Mouse (Mus musculus): ENCODE results near the gene Gm20498. TPM values are rescaled to one million over a fixed set of nuclear protein-coding genes. Genes with fewer than 3 reads are reported as not detected.
"Not testable (repeated sequence)": the region's sequence is repeated elsewhere in the genome, so short reads cannot be mapped to it uniquely, and the experiment has no call there.

Gm20498 gene
- polyA plus RNA-seq, 1 experiment from 2014 or later = 28.6 TPM

DNA sequence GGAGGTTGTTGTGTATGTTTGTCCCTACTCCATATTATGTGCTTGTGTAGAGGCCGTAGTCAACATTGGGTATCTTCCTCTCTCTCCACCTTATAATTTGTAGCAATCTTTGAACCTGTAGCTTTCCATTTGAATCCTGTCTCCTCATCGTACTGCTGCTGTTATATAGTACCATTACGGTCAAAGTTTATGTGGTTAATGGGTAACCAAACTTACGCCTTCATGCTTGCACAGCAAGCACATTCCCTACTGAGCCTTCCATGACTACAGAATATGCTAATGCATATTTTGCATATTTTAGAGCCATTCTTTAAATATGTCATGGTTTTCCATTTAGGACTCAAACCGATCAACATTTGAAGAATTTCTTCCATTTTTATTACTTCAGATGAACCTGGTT lies 42.2 kb downstream of the Gm20498 start:
- no peaks in the 10 kb centered on the region for H3K27me3 ChIP-seq (ENCODE audit: control insufficient read depth, insufficient read depth, low read length)
- no peak overlapping the region for H3K27ac ChIP-seq (ENCODE audit: low read length)
- no peak overlapping the region for H3K4me3 ChIP-seq (ENCODE audit: low read length)
- no peak overlapping the region for H3K9ac ChIP-seq (ENCODE audit: low read length)
- no peak overlapping the region for H3K4me2 ChIP-seq (ENCODE audit: low read depth, low read length)
- H3K9me3 ChIP-seq (replicated peaks; ENCODE audit: control insufficient read depth, low read length) = no peaks in the 10 kb centered on the region
- no peaks in the 10 kb centered on the region for H3K4me1 ChIP-seq (ENCODE audit: control insufficient read depth, insufficient read depth, low read length)
- no peaks in the 10 kb centered on the region for H3K36me3 ChIP-seq (ENCODE audit: control insufficient read depth, insufficient read depth)
- ATAC-seq (replicated peaks; ENCODE audit: extremely low read depth, insufficient read depth, low FRiP score) = no peak
- 96% methylated on average over 5 of the region's 5 CpGs for WGBS

DNA sequence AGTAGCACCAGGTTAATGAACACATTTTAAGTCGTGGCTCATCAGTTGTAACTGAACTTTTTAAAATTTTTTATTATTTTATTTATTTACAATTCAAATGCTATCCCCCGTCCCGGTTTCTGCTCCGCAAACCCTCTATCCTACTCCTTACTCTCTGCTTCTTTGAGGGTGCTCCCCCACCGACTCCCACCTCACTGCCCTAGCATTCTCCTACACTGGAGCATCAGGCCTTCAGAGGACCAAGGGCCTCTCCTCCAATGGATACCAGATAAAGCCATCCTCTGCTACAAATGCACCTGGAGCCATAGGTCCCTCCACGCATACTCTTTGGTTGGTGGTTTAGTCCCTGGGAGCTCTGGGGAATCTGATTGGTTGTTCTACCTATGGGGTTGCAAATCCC lies 47.4 kb downstream of the Gm20498 start:
- WGBS = 40% methylated on average over 6 of the region's 6 CpGs
- Histone ChIP-seq H3K36me3 (ENCODE audit: control insufficient read depth, insufficient read depth) (0 out of 2 replicates have a peak, but pooled peaks cover 2% of the 10 kb centered on the region), H3K4me2 (ENCODE audit: low read depth, low read length) (peak overlapping the region; percentile 82), H3K27ac (ENCODE audit: low read length) (peak overlapping the region; percentile 97; the same call in 1 of the 2 replicates), H3K9ac (ENCODE audit: low read length) (peak overlapping the region; percentile 83), H3K4me3 (ENCODE audit: low read length) (peak overlapping the region; percentile 87), H3K4me1 (ENCODE audit: control insufficient read depth, insufficient read depth, low read length) (no peaks in the 10 kb centered on the region), H3K27me3 (ENCODE audit: control insufficient read depth, insufficient read depth, low read length) (no peaks in the 10 kb centered on the region), H3K9me3 (replicated peaks; ENCODE audit: control insufficient read depth, low read length) (no peaks in the 10 kb centered on the region)
- no peak for ATAC-seq (replicated peaks; ENCODE audit: extremely low read depth, insufficient read depth, low FRiP score)

DNA sequence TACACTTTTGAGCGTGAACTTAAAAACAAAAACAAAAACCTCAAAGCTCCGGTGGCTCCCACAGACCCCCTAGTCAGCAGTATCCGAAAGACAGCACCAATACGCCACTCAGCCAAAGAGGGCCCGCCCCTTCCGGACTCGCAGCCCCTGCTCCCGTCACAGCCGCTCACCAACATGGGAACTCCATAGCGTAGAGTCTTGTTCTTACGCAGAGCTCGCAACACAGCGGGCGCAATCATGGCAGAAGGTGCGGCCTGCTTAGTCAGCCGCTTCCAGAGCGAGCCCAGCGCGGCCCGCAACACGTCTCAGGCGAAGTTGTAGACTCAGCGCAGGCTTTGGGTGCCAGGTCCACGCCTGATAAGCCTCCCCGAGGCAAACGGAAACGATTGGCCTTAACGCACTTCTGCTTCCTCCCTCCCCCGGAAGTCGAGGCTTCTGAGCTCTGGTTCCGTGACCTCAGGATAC lies 47.9 kb downstream of the Gm20498 start, which contains the start of gene Cox16:
Gene Cox16 (minus strand): TSS at position 401 of the 465 bp plus-strand sequence.
- Histone ChIP-seq H3K27me3 (ENCODE audit: control insufficient read depth, insufficient read depth, low read length) (no peaks in the 10 kb centered on the region), H3K4me1 (ENCODE audit: control insufficient read depth, insufficient read depth, low read length) (no peaks in the 10 kb centered on the region), H3K9ac (ENCODE audit: low read length) (peak within 1 kb of the TSS; percentile 83), H3K4me2 (ENCODE audit: low read depth, low read length) (peak within 1 kb of the TSS; percentile 82), H3K36me3 (ENCODE audit: control insufficient read depth, insufficient read depth) (0 out of 2 replicates have a peak, but pooled peaks cover 2% of the 10 kb centered on the region), H3K27ac (ENCODE audit: low read length) (peak within 1 kb of the TSS; percentile 97), H3K9me3 (replicated peaks; ENCODE audit: control insufficient read depth, low read length) (no peaks in the 10 kb centered on the region), H3K4me3 (ENCODE audit: low read length) (peak within 1 kb of the TSS; percentile 87)
- whole genome bisulfite sequencing = under 1% methylated on average over 31 of the region's 31 CpGs
- peak; percentile 96 for ATAC-seq (replicated peaks; ENCODE audit: extremely low read depth, insufficient read depth, low FRiP score)

DNA sequence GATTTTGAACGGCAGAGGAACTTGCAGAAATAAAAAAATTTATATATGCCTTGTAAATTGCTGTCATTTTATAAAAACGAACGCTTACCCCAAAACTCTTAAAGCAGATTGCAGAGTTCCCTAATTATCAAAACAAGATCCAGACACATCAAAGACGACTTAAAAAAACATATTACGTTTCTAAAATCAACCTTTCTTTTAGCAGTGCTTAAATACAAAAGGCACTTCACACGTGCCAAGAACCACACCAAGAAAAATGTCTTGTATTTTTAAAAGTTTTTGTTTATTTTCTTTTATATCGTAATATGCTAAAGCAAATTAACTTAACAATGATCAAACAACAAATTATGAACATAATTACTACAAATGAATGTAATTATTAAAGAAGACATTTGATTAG lies 48.5 kb downstream of the Gm20498 start:
- no peak for ATAC-seq (replicated peaks; ENCODE audit: extremely low read depth, insufficient read depth, low FRiP score)
- Histone ChIP-seq H3K27ac (ENCODE audit: low read length) (peak overlapping the region; percentile 97), H3K9me3 (replicated peaks; ENCODE audit: control insufficient read depth, low read length) (no peaks in the 10 kb centered on the region), H3K4me3 (ENCODE audit: low read length) (peak overlapping the region; percentile 87), H3K36me3 (ENCODE audit: control insufficient read depth, insufficient read depth) (0 out of 2 replicates have a peak, but pooled peaks cover 2% of the 10 kb centered on the region), H3K27me3 (ENCODE audit: control insufficient read depth, insufficient read depth, low read length) (no peaks in the 10 kb centered on the region), H3K9ac (ENCODE audit: low read length) (peak overlapping the region; percentile 83), H3K4me1 (ENCODE audit: control insufficient read depth, insufficient read depth, low read length) (no peaks in the 10 kb centered on the region), H3K4me2 (ENCODE audit: low read depth, low read length) (peak overlapping the region; percentile 82)
- 1% methylated on average over 7 of the region's 7 CpGs for WGBS

DNA sequence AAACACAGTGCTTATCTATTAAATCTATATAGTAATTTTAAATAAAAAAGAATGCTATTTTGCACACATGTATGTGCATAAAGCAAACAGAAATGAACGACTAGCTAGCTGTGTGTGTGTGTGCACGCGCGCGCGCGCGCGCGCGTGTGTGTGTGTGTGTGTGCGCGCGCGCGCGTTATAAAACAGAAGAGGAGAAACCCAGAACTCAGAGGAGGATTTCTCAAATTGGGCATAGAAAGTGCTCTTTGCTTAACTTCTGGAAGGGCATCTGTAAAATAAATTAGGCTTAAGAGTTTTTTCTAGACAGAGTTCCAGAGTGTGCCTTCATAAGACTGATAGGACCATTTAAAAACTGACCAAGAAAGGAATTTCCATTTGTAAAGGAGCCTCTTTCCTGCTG lies 49.0 kb downstream of the Gm20498 start:
- H3K27ac ChIP-seq (ENCODE audit: low read length) = peak overlapping the region; percentile 27; the same call in 1 of the 2 replicates
- H3K27me3 ChIP-seq (ENCODE audit: control insufficient read depth, insufficient read depth, low read length) = no peaks in the 10 kb centered on the region
- no peak for ATAC-seq (replicated peaks; ENCODE audit: extremely low read depth, insufficient read depth, low FRiP score)
- H3K9me3 ChIP-seq (replicated peaks; ENCODE audit: control insufficient read depth, low read length) = no peaks in the 10 kb centered on the region
- 26% methylated on average over 17 of the region's 17 CpGs for WGBS
- H3K4me1 ChIP-seq (ENCODE audit: control insufficient read depth, insufficient read depth, low read length) = no peaks in the 10 kb centered on the region
- H3K9ac ChIP-seq (ENCODE audit: low read length) = peak overlapping the region; percentile 83
- H3K4me2 ChIP-seq (ENCODE audit: low read depth, low read length) = peak overlapping the region; percentile 82
- H3K36me3 ChIP-seq (ENCODE audit: control insufficient read depth, insufficient read depth) = 0 out of 2 replicates have a peak, but pooled peaks cover 2% of the 10 kb centered on the region
- H3K4me3 ChIP-seq (ENCODE audit: low read length) = peak overlapping the region; percentile 87

DNA sequence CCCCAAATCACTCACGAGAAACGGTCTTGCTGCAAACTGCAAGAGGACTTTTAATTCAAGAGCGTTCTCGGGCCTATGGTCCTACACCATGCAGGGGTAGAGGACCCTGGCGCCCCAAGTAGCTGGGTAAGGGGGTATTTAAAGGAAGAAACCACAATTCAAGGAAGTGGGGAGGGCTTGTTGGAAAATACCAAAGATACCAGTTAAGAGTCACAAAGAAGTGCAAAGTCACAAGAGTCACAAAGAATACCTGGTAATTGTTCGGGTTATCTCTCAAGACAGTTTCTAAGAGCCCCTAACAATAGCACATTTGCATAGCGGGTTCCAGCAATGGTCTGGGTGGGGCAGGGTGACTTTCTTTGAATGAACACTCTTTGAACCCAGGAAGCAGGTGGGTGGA lies 73.7 kb downstream of the Gm20498 start:
- WGBS = 91% methylated on average over 7 of the region's 7 CpGs
- H3K9ac ChIP-seq (ENCODE audit: low read length); H3K27me3 ChIP-seq (ENCODE audit: control insufficient read depth, insufficient read depth, low read length); H3K36me3 ChIP-seq (ENCODE audit: control insufficient read depth, insufficient read depth); H3K9me3 ChIP-seq (replicated peaks; ENCODE audit: control insufficient read depth, low read length); H3K4me2 ChIP-seq (ENCODE audit: low read depth, low read length); ATAC-seq (replicated peaks; ENCODE audit: extremely low read depth, insufficient read depth, low FRiP score); H3K4me3 ChIP-seq (ENCODE audit: low read length); H3K4me1 ChIP-seq (ENCODE audit: control insufficient read depth, insufficient read depth, low read length); H3K27ac ChIP-seq (ENCODE audit: low read length): not testable (repeated sequence)

DNA sequence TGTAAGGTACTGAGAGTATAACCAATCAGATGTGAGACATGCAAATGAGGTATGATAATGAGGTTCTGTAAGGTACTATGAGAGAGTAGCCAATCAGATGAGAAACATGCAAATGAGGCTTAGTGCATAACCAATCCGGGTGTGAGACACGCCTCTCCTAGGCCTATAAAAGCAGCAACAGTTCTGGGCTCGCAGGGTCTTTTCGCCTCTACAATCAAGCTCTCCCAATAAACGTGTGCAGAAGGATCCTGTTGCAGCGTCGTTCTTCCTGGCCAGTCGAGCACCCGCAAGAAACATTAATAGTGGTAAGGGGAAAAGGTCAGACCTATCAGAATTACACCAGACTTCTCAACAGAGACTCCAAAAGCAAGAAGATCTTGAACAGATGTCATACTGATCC lies 93.7 kb downstream of the Gm20498 start:
- H3K36me3 ChIP-seq (ENCODE audit: control insufficient read depth, insufficient read depth); H3K4me3 ChIP-seq (ENCODE audit: low read length); H3K4me2 ChIP-seq (ENCODE audit: low read depth, low read length); H3K9ac ChIP-seq (ENCODE audit: low read length); H3K27ac ChIP-seq (ENCODE audit: low read length); H3K27me3 ChIP-seq (ENCODE audit: control insufficient read depth, insufficient read depth, low read length); ATAC-seq (replicated peaks; ENCODE audit: extremely low read depth, insufficient read depth, low FRiP score); H3K4me1 ChIP-seq (ENCODE audit: control insufficient read depth, insufficient read depth, low read length); H3K9me3 ChIP-seq (replicated peaks; ENCODE audit: control insufficient read depth, low read length): not testable (repeated sequence)
- 95% methylated on average over 9 of the region's 9 CpGs for WGBS

DNA sequence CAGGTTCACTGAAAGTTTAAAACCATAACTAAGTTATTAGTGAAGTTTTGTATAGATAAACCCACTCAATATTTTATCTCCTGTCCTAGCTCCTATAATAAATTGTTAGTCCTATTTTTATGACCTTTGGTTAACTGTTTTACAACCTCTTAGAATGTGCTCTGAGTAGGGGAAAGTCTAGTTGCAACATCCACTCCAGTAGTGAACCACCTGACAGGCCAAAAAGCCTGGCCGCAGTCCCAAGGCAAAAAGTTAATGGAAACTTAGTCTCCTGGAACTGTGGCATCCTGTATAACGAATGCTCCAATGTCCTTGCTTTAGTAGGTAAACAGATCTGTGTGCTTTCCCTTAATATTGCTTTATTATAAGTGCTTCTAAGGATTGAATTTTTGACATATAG lies 97.9 kb downstream of the Gm20498 start:
- H3K4me1 ChIP-seq (ENCODE audit: control insufficient read depth, insufficient read depth, low read length); H3K4me3 ChIP-seq (ENCODE audit: low read length); H3K27me3 ChIP-seq (ENCODE audit: control insufficient read depth, insufficient read depth, low read length); ATAC-seq (replicated peaks; ENCODE audit: extremely low read depth, insufficient read depth, low FRiP score); H3K9ac ChIP-seq (ENCODE audit: low read length); H3K4me2 ChIP-seq (ENCODE audit: low read depth, low read length); H3K36me3 ChIP-seq (ENCODE audit: control insufficient read depth, insufficient read depth); H3K27ac ChIP-seq (ENCODE audit: low read length); H3K9me3 ChIP-seq (replicated peaks; ENCODE audit: control insufficient read depth, low read length): not testable (repeated sequence)
- WGBS = 88% methylated on average over 2 of the region's 2 CpGs

DNA sequence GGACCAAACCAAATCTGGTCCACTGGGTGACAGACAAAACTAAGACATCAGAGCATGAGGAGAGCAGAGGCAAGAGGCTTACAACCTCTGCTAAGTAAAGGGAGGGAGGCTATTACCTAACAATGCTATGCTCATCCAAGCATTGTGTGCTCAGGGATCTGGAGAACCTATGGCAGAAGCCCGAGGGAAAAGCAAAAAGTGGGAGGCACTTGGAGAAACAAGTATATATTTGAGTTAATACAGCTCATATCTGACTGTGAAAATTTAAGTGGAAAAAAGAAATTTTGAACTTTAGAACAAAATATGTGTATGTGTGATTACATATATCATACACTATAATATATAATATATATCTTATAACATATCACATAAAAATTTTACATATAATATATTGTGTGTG lies 110.9 kb downstream of the Gm20498 start, which contains the start of gene Adam4:
Gene Adam4 (minus strand): TSS at position 101 of the 400 bp plus-strand sequence.
- no peak for ATAC-seq (replicated peaks; ENCODE audit: extremely low read depth, insufficient read depth, low FRiP score)
- Histone ChIP-seq H3K4me1 (ENCODE audit: control insufficient read depth, insufficient read depth, low read length) (no peaks in the 10 kb centered on the region), H3K27me3 (ENCODE audit: control insufficient read depth, insufficient read depth, low read length) (no peaks in the 10 kb centered on the region), H3K9ac (ENCODE audit: low read length) (no peak within 1 kb of the TSS), H3K36me3 (ENCODE audit: control insufficient read depth, insufficient read depth) (peaks cover 2% of the 10 kb centered on the region; the same call in 1 of the 2 replicates), H3K9me3 (replicated peaks; ENCODE audit: control insufficient read depth, low read length) (peaks cover 9% of the 10 kb centered on the region), H3K27ac (ENCODE audit: low read length) (no peak within 1 kb of the TSS), H3K4me3 (ENCODE audit: low read length) (no peak within 1 kb of the TSS), H3K4me2 (ENCODE audit: low read depth, low read length) (no peak within 1 kb of the TSS)
- WGBS = 85% methylated on average over 1 of the region's 1 CpGs

Data from heart, embryonic 16.5 days (tissue).